Mouse (Mus musculus) embryonic fibroblast, embryonic 13.5 days (primary cell): ENCODE measurements around the gene Cdh18. TPM values are rescaled to one million over a fixed set of nuclear protein-coding genes. Genes with fewer than 3 reads are reported as not detected.
"Not testable (repeated sequence)": the region's sequence is repeated elsewhere in the genome, so short reads cannot be mapped to it uniquely, and the experiment has no call there.

Experiments used
- H3K27ac ChIP-seq: 2 replicates; pipeline ENCODE4 v1.5.1; 2012; ENCODE audit warnings: low read length, control low read depth, inconsistent platforms; ENCODE audit not compliant: insufficient read depth
- H3K4me1 ChIP-seq: 2 replicates; pipeline ENCODE4 v1.6.1; 2011; ENCODE audit warnings: low read length; ENCODE audit not compliant: control insufficient read depth, insufficient read depth
- H3K4me3 ChIP-seq: 2 replicates; pipeline ENCODE4 v1.5.1; 2011; ENCODE audit warnings: mild to moderate bottlenecking, control low read depth, low read length; ENCODE audit not compliant: insufficient read depth
- CTCF ChIP-seq: IDR thresholded peaks from 2 replicates; pipeline ENCODE4 v1.5.1; 2011; ENCODE audit warnings: mild to moderate bottlenecking, control low read depth, low read length, moderate library complexity, borderline replicate concordance; ENCODE audit not compliant: insufficient read depth
- POLR2A ChIP-seq: IDR thresholded peaks from 2 replicates; pipeline ENCODE4 v1.6.1; 2011; ENCODE audit warnings: low read depth, mild to moderate bottlenecking, control low read depth, low read length, moderate library complexity
- polyA plus RNA-seq: library from polyadenylated mRNA; stranded (reverse); fragments of >200 nt; gene quantifications from 2 replicates; pipeline ENCODE4 v1.2.4, GENCODE M21; 2011; ENCODE audit warnings: low read depth; ENCODE audit not compliant: missing spikeins, insufficient read length

The Cdh18 gene
- polyA plus RNA-seq, 1 experiment = 4.1 TPM

- Histone ChIP-seq H3K4me3 (no peak overlapping the region), H3K27ac (no peak overlapping the region), H3K4me1 (no peaks in the 10 kb centered on the region)
- TF ChIP-seq POLR2A (no peak), CTCF (no peak)
These were observed 767.9 kb downstream of the Cdh18 start for GRCm38 (mm10) chr15:23316766-23317165.

- TF ChIP-seq POLR2A (no peak), CTCF (no peak)
- no peaks in the 10 kb centered on the region for H3K4me1 ChIP-seq
- no peak overlapping the region for H3K4me3 ChIP-seq
- no peak overlapping the region for H3K27ac ChIP-seq
These were observed 768.6 kb downstream of the Cdh18 start for GRCm38 (mm10) chr15:23317409-23317808.

GRCm38 (mm10) chr15:23340338-23340737 is 791.5 kb downstream of the Cdh18 start:
- H3K4me1 ChIP-seq, H3K27ac ChIP-seq, H3K4me3 ChIP-seq: not testable (repeated sequence)

- TF ChIP-seq CTCF (no peak), POLR2A (no peak)
- no peaks in the 10 kb centered on the region for H3K4me1 ChIP-seq
- no peak overlapping the region for H3K4me3 ChIP-seq
- H3K27ac ChIP-seq = no peak overlapping the region
These were observed 802.3 kb downstream of the Cdh18 start for GRCm38 (mm10) chr15:23351078-23351477.

- no peak overlapping the region for H3K27ac ChIP-seq
- no peaks in the 10 kb centered on the region for H3K4me1 ChIP-seq
- TF ChIP-seq CTCF (no peak), POLR2A (no peak)
- no peak overlapping the region for H3K4me3 ChIP-seq
These were observed 817.5 kb downstream of the Cdh18 start for GRCm38 (mm10) chr15:23366325-23366724.

- no peak overlapping the region for H3K4me3 ChIP-seq
- H3K27ac ChIP-seq = no peak overlapping the region
- TF ChIP-seq POLR2A (no peak), CTCF (no peak)
- no peaks in the 10 kb centered on the region for H3K4me1 ChIP-seq
These were observed 818.9 kb downstream of the Cdh18 start for GRCm38 (mm10) chr15:23367712-23368111.

- Histone ChIP-seq H3K4me3 (no peak overlapping the region), H3K27ac (no peak overlapping the region)
- TF ChIP-seq CTCF (no peak), POLR2A (no peak)
These were observed 829.4 kb downstream of the Cdh18 start for GRCm38 (mm10) chr15:23378016-23378750.

GRCm38 (mm10) chr15:23385816-23386215 is 837.0 kb downstream of the Cdh18 start:
- no peak overlapping the region for H3K27ac ChIP-seq
- no peaks in the 10 kb centered on the region for H3K4me1 ChIP-seq
- H3K4me3 ChIP-seq = no peak overlapping the region
- no peak for TF ChIP-seq POLR2A
- TF ChIP-seq CTCF = no peak

More at GRCm38 (mm10) chr15:23378016-23378750, 829.4 kb downstream of the Cdh18 start:
- H3K4me1 ChIP-seq = no peaks in the 10 kb centered on the region

GRCm38 (mm10) chr15:23396646-23397045 is 847.8 kb downstream of the Cdh18 start:
- Histone ChIP-seq H3K4me1 (no peaks in the 10 kb centered on the region), H3K4me3 (no peak overlapping the region), H3K27ac (no peak overlapping the region)
- TF ChIP-seq POLR2A = no peak
- TF ChIP-seq CTCF = no peak

GRCm38 (mm10) chr15:23403792-23404191 is 855.0 kb downstream of the Cdh18 start:
- Histone ChIP-seq H3K4me1 (no peaks in the 10 kb centered on the region), H3K4me3 (no peak overlapping the region), H3K27ac (no peak overlapping the region)
- TF ChIP-seq POLR2A = no peak
- no peak for TF ChIP-seq CTCF

GRCm38 (mm10) chr15:23408256-23408655 is 859.4 kb downstream of the Cdh18 start:
- Histone ChIP-seq H3K4me1 (no peaks in the 10 kb centered on the region), H3K4me3 (no peak overlapping the region), H3K27ac (no peak overlapping the region)
- TF ChIP-seq POLR2A (no peak), CTCF (no peak)
